Mouse (Mus musculus): Measurements from ENCODE around the gene Man2a1. TPM values are rescaled to one million over a fixed set of nuclear protein-coding genes. Genes with fewer than 3 reads are reported as not detected.

Gene Man2a1
- polyA plus RNA-seq, 1 experiment from 2014 or later = 4.8 TPM

DNA sequence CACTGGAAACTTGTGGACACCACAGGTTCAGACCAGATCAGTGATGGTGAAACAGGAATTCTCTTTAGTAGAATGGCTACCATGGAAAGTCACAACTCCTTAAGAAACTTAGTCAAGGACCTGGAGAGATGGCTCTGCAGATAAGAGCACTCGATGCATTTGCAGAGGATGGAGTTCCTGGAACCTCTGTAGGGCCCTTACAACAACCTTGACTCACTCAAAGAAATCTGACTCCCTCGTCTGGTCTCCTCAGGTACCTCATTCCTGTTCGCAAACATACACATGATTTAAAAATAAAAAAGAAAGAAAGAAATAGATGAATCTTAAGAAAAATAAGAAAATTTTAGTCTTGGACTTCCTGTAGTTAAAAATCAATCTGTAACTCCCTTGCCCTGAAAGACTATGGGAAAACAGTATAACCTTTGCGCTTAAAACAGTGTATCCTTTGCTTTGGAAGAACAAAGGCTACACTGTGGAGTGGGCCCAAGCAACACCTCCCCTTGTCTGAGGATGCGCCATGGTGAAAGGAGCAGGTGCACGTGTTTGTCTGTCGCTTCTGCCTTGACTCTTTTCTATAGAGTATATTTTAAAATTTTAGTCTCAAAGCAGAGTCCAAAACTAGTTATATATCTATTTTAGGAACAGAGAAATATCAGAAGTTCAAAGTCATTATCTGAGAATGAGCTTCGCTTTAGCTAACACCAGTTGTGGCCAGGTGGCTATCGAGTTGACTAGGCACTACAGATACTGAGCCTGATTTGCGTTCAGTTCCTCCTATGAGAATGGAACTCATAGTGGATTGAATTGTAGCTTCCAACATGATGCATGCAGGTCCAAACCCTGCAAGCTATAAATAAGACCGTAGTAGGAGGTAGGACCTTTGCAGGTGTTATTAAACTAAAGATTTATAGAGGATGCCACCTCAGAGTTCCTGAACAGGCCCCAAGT is 163.9 kb downstream of the Man2a1 start:
- no peak overlapping the region for H3K4me3 ChIP-seq (ENCODE audit: low read depth, low read length)
- no peak overlapping the region for H3K27ac ChIP-seq (replicated peaks; ENCODE audit: low read depth, low read length)
- no peak overlapping the region for H3K4me2 ChIP-seq (ENCODE audit: low read depth, severe bottlenecking)
- no peaks in the 10 kb centered on the region for H3K36me3 ChIP-seq (ENCODE audit: control insufficient read depth, insufficient read depth, low read length)
- no peaks in the 10 kb centered on the region for H3K9me3 ChIP-seq (ENCODE audit: control insufficient read depth, low read length)
- no peak overlapping the region for H3K9ac ChIP-seq (ENCODE audit: low read length)
- ATAC-seq (ENCODE audit: insufficient number of reproducible peaks, low FRiP score, low TSS enrichment, low read depth) (no peak), DNase-seq (ENCODE audit: low spot score) (no peak)
- no peaks in the 10 kb centered on the region for H3K27me3 ChIP-seq (ENCODE audit: control insufficient read depth, insufficient read depth, low read length)
- WGBS = 89% methylated on average over 11 of the region's 11 CpGs
- no peaks in the 10 kb centered on the region for H3K4me1 ChIP-seq (ENCODE audit: control insufficient read depth, insufficient read depth, low read length)

DNA sequence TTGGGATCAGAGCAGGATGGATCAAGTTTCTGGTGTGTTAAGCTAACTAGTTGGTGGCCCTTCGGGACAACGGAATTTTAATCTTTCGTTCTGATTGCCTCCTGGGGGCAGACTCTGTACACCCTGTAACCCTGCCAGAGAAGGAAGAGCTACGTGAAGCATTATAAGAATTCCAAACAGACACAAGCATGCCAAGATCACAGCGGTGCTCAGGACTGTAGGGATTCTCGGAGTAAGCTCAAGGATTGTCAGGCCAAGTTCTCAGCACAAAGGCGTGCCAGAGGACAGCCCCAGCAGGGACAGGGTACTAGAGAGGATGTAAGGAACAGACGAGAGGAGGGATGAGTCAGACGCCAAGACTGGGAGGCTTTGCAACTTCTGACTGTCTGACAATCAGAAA is 164.8 kb downstream of the Man2a1 start:
- Histone ChIP-seq H3K9ac (ENCODE audit: low read length) (no peak overlapping the region), H3K9me3 (ENCODE audit: control insufficient read depth, low read length) (no peaks in the 10 kb centered on the region), H3K36me3 (ENCODE audit: control insufficient read depth, insufficient read depth, low read length) (no peaks in the 10 kb centered on the region), H3K4me3 (ENCODE audit: low read depth, low read length) (no peak overlapping the region), H3K27ac (replicated peaks; ENCODE audit: low read depth, low read length) (no peak overlapping the region), H3K4me2 (ENCODE audit: low read depth, severe bottlenecking) (no peak overlapping the region), H3K27me3 (ENCODE audit: control insufficient read depth, insufficient read depth, low read length) (no peaks in the 10 kb centered on the region), H3K4me1 (ENCODE audit: control insufficient read depth, insufficient read depth, low read length) (no peaks in the 10 kb centered on the region)
- WGBS = 65% methylated on average over 9 of the region's 9 CpGs
- DNase-seq (ENCODE audit: low spot score) = no peak
- ATAC-seq (ENCODE audit: insufficient number of reproducible peaks, low FRiP score, low TSS enrichment, low read depth) = no peak

- Histone ChIP-seq H3K4me3 (ENCODE audit: low read depth, low read length) (no peak overlapping the region), H3K9me3 (ENCODE audit: control insufficient read depth, low read length) (no peaks in the 10 kb centered on the region), H3K27ac (replicated peaks; ENCODE audit: low read depth, low read length) (no peak overlapping the region), H3K27me3 (ENCODE audit: control insufficient read depth, insufficient read depth, low read length) (no peaks in the 10 kb centered on the region), H3K36me3 (ENCODE audit: control insufficient read depth, insufficient read depth, low read length) (no peaks in the 10 kb centered on the region), H3K4me1 (ENCODE audit: control insufficient read depth, insufficient read depth, low read length) (no peaks in the 10 kb centered on the region), H3K4me2 (ENCODE audit: low read depth, severe bottlenecking) (no peak overlapping the region), H3K9ac (ENCODE audit: low read length) (no peak overlapping the region)
- 73% methylated on average over 6 of the region's 6 CpGs for WGBS
- ATAC-seq (ENCODE audit: insufficient number of reproducible peaks, low FRiP score, low TSS enrichment, low read depth) (no peak), DNase-seq (ENCODE audit: low spot score) (no peak)
These were observed 166.0 kb downstream of the Man2a1 start for GRCm38 (mm10) chr17:64766507-64766906.

- H3K9ac ChIP-seq (ENCODE audit: low read length) = no peak overlapping the region
- H3K4me3 ChIP-seq (ENCODE audit: low read depth, low read length) = no peak overlapping the region
- H3K9me3 ChIP-seq (ENCODE audit: control insufficient read depth, low read length) = no peaks in the 10 kb centered on the region
- H3K27ac ChIP-seq (replicated peaks; ENCODE audit: low read depth, low read length) = no peak overlapping the region
- WGBS = 90% methylated on average over 1 of the region's 1 CpGs
- no peaks in the 10 kb centered on the region for H3K27me3 ChIP-seq (ENCODE audit: control insufficient read depth, insufficient read depth, low read length)
- DNase-seq (ENCODE audit: low spot score) (no peak), ATAC-seq (ENCODE audit: insufficient number of reproducible peaks, low FRiP score, low TSS enrichment, low read depth) (no peak)
- H3K36me3 ChIP-seq (ENCODE audit: control insufficient read depth, insufficient read depth, low read length) = no peaks in the 10 kb centered on the region
- H3K4me2 ChIP-seq (ENCODE audit: low read depth, severe bottlenecking) = no peak overlapping the region
- no peaks in the 10 kb centered on the region for H3K4me1 ChIP-seq (ENCODE audit: control insufficient read depth, insufficient read depth, low read length)
These were observed 169.7 kb downstream of the Man2a1 start for GRCm38 (mm10) chr17:64770277-64770676.

DNA sequence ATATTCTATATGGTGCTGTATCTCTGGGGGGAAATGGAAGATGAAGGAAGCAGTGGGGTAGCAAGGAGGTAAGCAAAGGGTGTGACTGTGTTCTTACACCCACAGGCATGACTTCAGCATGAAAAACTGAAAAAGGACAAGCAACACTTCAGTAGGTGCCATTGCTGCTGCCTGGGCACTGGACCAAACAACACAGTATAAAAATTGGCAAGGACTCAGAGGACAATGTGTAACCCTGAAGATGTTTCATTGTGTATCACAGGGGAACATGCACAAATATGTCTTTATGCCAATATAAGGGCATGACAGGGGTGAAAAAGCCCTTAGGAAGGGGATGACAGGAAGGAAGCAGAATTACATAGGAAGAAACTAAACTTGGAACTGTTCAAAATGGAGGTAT is 172.1 kb downstream of the Man2a1 start:
- Histone ChIP-seq H3K9ac (ENCODE audit: low read length) (no peak overlapping the region), H3K4me3 (ENCODE audit: low read depth, low read length) (no peak overlapping the region), H3K36me3 (ENCODE audit: control insufficient read depth, insufficient read depth, low read length) (no peaks in the 10 kb centered on the region), H3K9me3 (ENCODE audit: control insufficient read depth, low read length) (no peaks in the 10 kb centered on the region), H3K27me3 (ENCODE audit: control insufficient read depth, insufficient read depth, low read length) (no peaks in the 10 kb centered on the region), H3K4me1 (ENCODE audit: control insufficient read depth, insufficient read depth, low read length) (no peaks in the 10 kb centered on the region), H3K27ac (replicated peaks; ENCODE audit: low read depth, low read length) (no peak overlapping the region), H3K4me2 (ENCODE audit: low read depth, severe bottlenecking) (no peak overlapping the region)
- ATAC-seq (ENCODE audit: insufficient number of reproducible peaks, low FRiP score, low TSS enrichment, low read depth) (no peak), DNase-seq (ENCODE audit: low spot score) (no peak)

DNA sequence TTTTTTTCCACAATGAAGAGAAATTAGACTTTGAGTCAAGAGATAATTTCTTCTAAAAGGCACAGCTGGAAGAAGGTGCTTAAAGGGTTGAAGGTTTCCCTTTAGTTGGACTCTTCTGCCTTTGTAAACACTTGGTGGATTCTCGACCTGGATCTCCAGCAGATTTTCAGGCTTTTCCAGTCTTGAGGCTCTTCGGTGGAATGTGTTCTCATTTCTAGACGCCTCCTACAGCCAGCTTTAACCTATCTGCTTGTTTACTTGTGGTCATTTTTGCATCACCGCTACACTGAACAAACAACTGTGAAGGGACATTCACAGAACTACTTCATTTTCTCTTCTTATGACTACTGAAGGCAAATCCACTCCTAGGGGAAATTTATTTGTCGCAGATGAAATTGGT is 173.7 kb downstream of the Man2a1 start:
- Histone ChIP-seq H3K27me3 (ENCODE audit: control insufficient read depth, insufficient read depth, low read length) (no peaks in the 10 kb centered on the region), H3K4me2 (ENCODE audit: low read depth, severe bottlenecking) (no peak overlapping the region), H3K9me3 (ENCODE audit: control insufficient read depth, low read length) (no peaks in the 10 kb centered on the region), H3K9ac (ENCODE audit: low read length) (no peak overlapping the region), H3K4me3 (ENCODE audit: low read depth, low read length) (no peak overlapping the region), H3K4me1 (ENCODE audit: control insufficient read depth, insufficient read depth, low read length) (no peaks in the 10 kb centered on the region), H3K36me3 (ENCODE audit: control insufficient read depth, insufficient read depth, low read length) (no peaks in the 10 kb centered on the region), H3K27ac (replicated peaks; ENCODE audit: low read depth, low read length) (no peak overlapping the region)
- DNase-seq (ENCODE audit: low spot score) (no peak), ATAC-seq (ENCODE audit: insufficient number of reproducible peaks, low FRiP score, low TSS enrichment, low read depth) (no peak)
- WGBS = 90% methylated on average over 5 of the region's 5 CpGs

- no peak overlapping the region for H3K4me3 ChIP-seq (ENCODE audit: low read depth, low read length)
- DNase-seq (ENCODE audit: low spot score) (no peak), ATAC-seq (ENCODE audit: insufficient number of reproducible peaks, low FRiP score, low TSS enrichment, low read depth) (no peak)
- no peaks in the 10 kb centered on the region for H3K36me3 ChIP-seq (ENCODE audit: control insufficient read depth, insufficient read depth, low read length)
- H3K9ac ChIP-seq (ENCODE audit: low read length) = no peak overlapping the region
- H3K4me2 ChIP-seq (ENCODE audit: low read depth, severe bottlenecking) = no peak overlapping the region
- no peaks in the 10 kb centered on the region for H3K4me1 ChIP-seq (ENCODE audit: control insufficient read depth, insufficient read depth, low read length)
- no peak overlapping the region for H3K27ac ChIP-seq (replicated peaks; ENCODE audit: low read depth, low read length)
- H3K9me3 ChIP-seq (ENCODE audit: control insufficient read depth, low read length) = no peaks in the 10 kb centered on the region
- no peaks in the 10 kb centered on the region for H3K27me3 ChIP-seq (ENCODE audit: control insufficient read depth, insufficient read depth, low read length)
- WGBS = 78% methylated on average over 3 of the region's 3 CpGs
These were observed 177.8 kb downstream of the Man2a1 start for GRCm38 (mm10) chr17:64778300-64778699.

DNA sequence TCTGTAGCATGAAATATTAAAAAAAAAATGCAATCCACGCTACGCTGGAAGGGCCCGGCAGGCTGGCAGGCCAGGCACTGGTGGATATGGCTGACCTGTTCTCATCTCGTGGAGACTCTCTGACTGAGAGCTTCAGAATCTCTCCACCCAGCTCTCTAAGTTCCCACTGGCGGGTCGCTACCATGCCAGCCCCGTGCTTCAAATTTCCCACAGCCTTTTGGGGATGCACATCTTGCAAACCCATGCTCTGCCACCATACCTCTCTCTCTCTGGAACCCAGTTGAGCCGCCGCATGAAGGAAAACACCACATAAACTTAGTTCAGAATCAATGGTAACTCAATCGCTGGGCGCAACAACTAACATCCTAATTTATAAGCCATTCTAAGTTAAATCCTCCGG is 178.2 kb downstream of the Man2a1 start:
- no peak overlapping the region for H3K9ac ChIP-seq (ENCODE audit: low read length)
- 92% methylated on average over 12 of the region's 12 CpGs for WGBS
- H3K27me3 ChIP-seq (ENCODE audit: control insufficient read depth, insufficient read depth, low read length) = no peaks in the 10 kb centered on the region
- H3K36me3 ChIP-seq (ENCODE audit: control insufficient read depth, insufficient read depth, low read length) = no peaks in the 10 kb centered on the region
- no peaks in the 10 kb centered on the region for H3K9me3 ChIP-seq (ENCODE audit: control insufficient read depth, low read length)
- ATAC-seq (ENCODE audit: insufficient number of reproducible peaks, low FRiP score, low TSS enrichment, low read depth) (no peak), DNase-seq (ENCODE audit: low spot score) (no peak)
- H3K27ac ChIP-seq (replicated peaks; ENCODE audit: low read depth, low read length) = no peak overlapping the region
- H3K4me2 ChIP-seq (ENCODE audit: low read depth, severe bottlenecking) = no peak overlapping the region
- H3K4me1 ChIP-seq (ENCODE audit: control insufficient read depth, insufficient read depth, low read length) = no peaks in the 10 kb centered on the region
- H3K4me3 ChIP-seq (ENCODE audit: low read depth, low read length) = no peak overlapping the region

Data from limb, embryonic 11.5 days (tissue).